Mouse (Mus musculus) lung, embryonic 15.5 days (tissue): Measurements from ENCODE around the gene Cd164l2. TPM values are rescaled to one million over a fixed set of nuclear protein-coding genes. Genes with fewer than 3 reads are reported as not detected.

Source experiments
- ATAC-seq: fragments of 200-750 bp; cut with Nextera tagmentation; 2 replicates; pipeline ENCODE4 v1.8.0; 2017; ENCODE audit warnings: moderate number of reproducible peaks, borderline replicate concordance; ENCODE audit not compliant: low FRiP score, low TSS enrichment; ENCODE audit errors: extremely low read depth
- H3K27ac ChIP-seq: fragments of 300-500 bp; sonication (generic); 2 replicates; pipeline ENCODE4 v1.5.1; 2015; ENCODE audit warnings: moderate library complexity, mild to moderate bottlenecking, inconsistent platforms
- H3K27me3 ChIP-seq: fragments of 300-500 bp; sonication (generic); 2 replicates; pipeline ENCODE4 v1.6.1; 2015; ENCODE audit warnings: inconsistent platforms
- H3K36me3 ChIP-seq: fragments of 300-500 bp; sonication (generic); 2 replicates; pipeline ENCODE4 v1.6.1; 2015; ENCODE audit warnings: inconsistent platforms
- H3K4me1 ChIP-seq: fragments of 300-500 bp; sonication (generic); 2 replicates; pipeline ENCODE4 v1.6.1; 2015; ENCODE audit warnings: inconsistent platforms
- H3K4me2 ChIP-seq: fragments of 300-500 bp; sonication (generic); 2 replicates; pipeline ENCODE4 v1.6.1; 2015; ENCODE audit warnings: inconsistent platforms, mild to moderate bottlenecking, moderate library complexity
- H3K4me3 ChIP-seq: fragments of 300-500 bp; sonication (generic); 2 replicates; pipeline ENCODE4 v1.5.1; 2015; ENCODE audit warnings: mild to moderate bottlenecking, inconsistent platforms
- H3K9ac ChIP-seq: fragments of 300-500 bp; sonication (generic); 2 replicates; pipeline ENCODE4 v1.6.1; 2015; ENCODE audit warnings: inconsistent platforms
- H3K9me3 ChIP-seq: fragments of 300-500 bp; sonication (generic); 2 replicates; pipeline ENCODE4 v1.6.1; 2016; ENCODE audit warnings: inconsistent platforms
- WGBS: fragments of 180-500 bp; shearing (Covaris S2); methylation state at CpG from one replicate; pipeline ENCODE4 v1.1.7; 2015; 5-methylcytosine and 5-hydroxymethylcytosine counted together
- microRNA-seq: library from miRNA; unstranded; fragments of <30 nt; microRNA quantifications from one replicate; pipeline ENCODE4, GENCODE M21; 2016
- polyA plus RNA-seq: library from polyadenylated mRNA; unstranded; fragments of >200 nt; fragmentation: Nextera tagmentation; extraction: Ambion mirVana; gene quantifications from 2 replicates; pipeline ENCODE4 v1.2.1, GENCODE M21; 2015

The Cd164l2 gene
- polyA plus RNA-seq, 1 experiment from 2014 or later, result 8.2 TPM

DNA sequence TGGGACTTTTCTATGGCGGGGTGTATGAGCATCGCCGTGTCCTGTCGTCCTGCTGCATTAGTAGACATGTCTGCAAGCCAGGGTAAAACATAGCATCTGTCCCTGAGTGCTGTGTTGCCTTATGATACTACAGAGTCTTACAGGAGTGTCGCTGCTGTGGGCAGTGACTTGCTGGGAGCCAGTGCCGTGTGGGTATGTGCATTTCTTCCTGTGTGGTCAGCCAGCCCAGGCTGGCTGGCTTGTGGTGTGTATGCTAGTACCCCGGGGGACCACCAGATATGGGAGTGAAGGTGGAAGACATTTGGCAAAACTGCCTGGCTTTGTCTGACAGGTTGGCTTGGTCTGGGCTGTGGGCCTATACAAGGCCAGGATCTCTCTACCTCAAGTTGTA lies 50.4 kb downstream of the Cd164l2 start:
- no peak overlapping the region for H3K4me2 ChIP-seq
- ATAC-seq, result no peak
- H3K9ac ChIP-seq, result no peak overlapping the region
- WGBS, result 60% methylated on average over 7 of the region's 7 CpGs
- no peak overlapping the region for H3K27ac ChIP-seq
- no peaks in the 10 kb centered on the region for H3K4me1 ChIP-seq
- H3K27me3 ChIP-seq, result peaks cover 3% of the 10 kb centered on the region
- no peak overlapping the region for H3K4me3 ChIP-seq
- no peaks in the 10 kb centered on the region for H3K9me3 ChIP-seq
- H3K36me3 ChIP-seq, result peaks cover 31% of the 10 kb centered on the region

DNA sequence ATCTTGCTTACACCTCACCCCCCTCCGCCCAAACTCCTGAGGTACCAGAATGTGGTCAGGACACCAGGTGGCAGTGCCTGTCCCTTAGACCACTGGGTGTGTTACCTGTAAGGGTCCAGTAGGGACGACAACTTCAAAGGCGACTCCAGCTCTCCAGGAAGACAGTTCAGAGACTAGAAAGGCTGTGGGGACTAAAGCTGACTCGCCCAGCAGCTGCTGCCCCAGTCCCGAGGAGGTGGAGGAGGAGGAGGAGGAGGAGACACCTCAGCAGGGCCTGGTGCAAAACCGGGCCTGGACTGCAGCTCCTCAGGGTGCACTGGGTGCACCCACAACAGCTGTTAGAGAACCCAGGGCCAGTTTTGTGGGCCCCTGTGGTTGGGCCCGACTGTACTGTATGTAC lies 51.0 kb downstream of the Cd164l2 start, which contains the start of gene Sytl1:
Gene Sytl1 (minus strand): TSS at position 232 of the 400 bp plus-strand sequence.
- no peak within 1 kb of the TSS for H3K4me3 ChIP-seq
- H3K27ac ChIP-seq, result no peak within 1 kb of the TSS
- 32% methylated on average over 7 of the region's 7 CpGs for WGBS
- peaks cover 36% of the 10 kb centered on the region for H3K36me3 ChIP-seq
- H3K4me1 ChIP-seq, result no peaks in the 10 kb centered on the region
- no peak for ATAC-seq
- H3K9me3 ChIP-seq, result no peaks in the 10 kb centered on the region
- no peaks in the 10 kb centered on the region; the same call in 1 of the 2 replicates for H3K27me3 ChIP-seq
- no peak within 1 kb of the TSS for H3K4me2 ChIP-seq
- H3K9ac ChIP-seq, result no peak within 1 kb of the TSS

DNA sequence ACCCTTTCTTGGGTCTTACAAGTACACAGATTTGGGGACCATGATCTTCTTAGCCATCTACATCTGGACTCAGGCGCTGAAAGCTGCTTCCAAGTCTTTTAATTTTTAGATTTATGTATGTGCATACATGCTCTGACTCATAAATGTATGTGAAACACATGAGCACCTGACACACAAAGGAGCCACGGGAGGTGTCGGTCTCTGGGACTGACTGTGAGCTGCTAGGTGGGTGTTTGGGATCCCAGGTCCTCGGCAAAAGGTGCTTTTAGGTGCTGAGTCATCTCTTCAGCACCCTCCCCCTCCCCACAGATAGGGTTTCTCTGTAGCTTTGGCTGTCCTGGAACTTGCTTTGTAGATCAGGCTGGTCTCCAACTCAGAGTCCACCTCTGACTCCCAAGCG lies 51.8 kb downstream of the Cd164l2 start:
- WGBS, result 87% methylated on average over 5 of the region's 5 CpGs
- no peak overlapping the region for H3K27ac ChIP-seq
- ATAC-seq, result no peak
- H3K9ac ChIP-seq, result no peak overlapping the region
- no peaks in the 10 kb centered on the region for H3K9me3 ChIP-seq
- H3K4me2 ChIP-seq, result no peak overlapping the region
- peaks cover 45% of the 10 kb centered on the region for H3K36me3 ChIP-seq
- no peaks in the 10 kb centered on the region for H3K4me1 ChIP-seq
- H3K4me3 ChIP-seq, result no peak overlapping the region
- H3K27me3 ChIP-seq, result no peaks in the 10 kb centered on the region

DNA sequence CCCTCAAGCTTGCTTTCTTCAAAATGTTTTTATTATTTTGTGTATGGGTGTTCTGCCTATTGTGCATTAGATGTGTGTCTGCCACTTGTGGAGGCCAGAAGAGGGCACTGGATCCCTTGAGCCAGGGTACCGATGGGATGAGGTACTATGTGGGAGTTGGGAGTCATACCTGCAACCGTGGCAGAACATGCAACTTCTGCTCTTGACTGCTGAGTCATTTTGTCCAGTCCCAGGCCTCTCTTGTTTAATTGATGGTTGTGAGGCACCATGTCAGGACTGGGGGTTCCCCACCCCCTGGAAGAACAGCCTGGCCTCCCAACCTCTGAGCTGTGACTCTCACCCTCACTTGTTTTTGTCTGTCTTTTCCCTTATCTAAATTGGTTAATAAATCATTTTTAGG lies 52.6 kb downstream of the Cd164l2 start:
- H3K4me1 ChIP-seq, result no peaks in the 10 kb centered on the region
- no peak overlapping the region for H3K4me3 ChIP-seq
- ATAC-seq, result no peak
- no peaks in the 10 kb centered on the region for H3K9me3 ChIP-seq
- WGBS, result 98% methylated on average over 2 of the region's 2 CpGs
- no peaks in the 10 kb centered on the region for H3K27me3 ChIP-seq
- H3K36me3 ChIP-seq, result peaks cover 53% of the 10 kb centered on the region
- no peak overlapping the region for H3K9ac ChIP-seq
- no peak overlapping the region for H3K4me2 ChIP-seq
- no peak overlapping the region for H3K27ac ChIP-seq

DNA sequence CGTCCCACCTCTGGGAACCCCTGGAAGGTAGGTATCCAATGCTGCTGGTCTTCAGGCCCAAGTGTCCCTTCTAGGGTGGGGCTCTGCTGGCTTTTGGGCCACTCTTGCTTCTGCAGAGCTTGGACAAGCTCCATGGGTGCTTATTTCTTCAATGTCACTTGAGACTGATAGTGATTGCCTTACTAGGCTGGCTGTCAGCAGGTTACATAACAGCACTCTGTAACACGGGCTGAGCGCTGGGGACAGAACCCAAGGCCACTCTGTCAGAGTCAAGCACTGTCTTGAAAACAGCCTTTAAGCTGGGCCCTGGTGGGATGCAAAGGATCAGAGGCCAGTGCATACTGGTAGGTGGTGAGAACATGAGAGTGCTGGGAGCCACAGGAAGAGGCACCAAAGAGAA lies 53.4 kb downstream of the Cd164l2 start:
- no peak for ATAC-seq
- no peaks in the 10 kb centered on the region for H3K9me3 ChIP-seq
- no peak overlapping the region for H3K4me2 ChIP-seq
- H3K4me3 ChIP-seq, result no peak overlapping the region
- WGBS, result 86% methylated on average over 3 of the region's 3 CpGs
- H3K4me1 ChIP-seq, result no peaks in the 10 kb centered on the region
- peaks cover 56% of the 10 kb centered on the region for H3K36me3 ChIP-seq
- no peak overlapping the region for H3K9ac ChIP-seq
- no peaks in the 10 kb centered on the region for H3K27me3 ChIP-seq
- H3K27ac ChIP-seq, result no peak overlapping the region

DNA sequence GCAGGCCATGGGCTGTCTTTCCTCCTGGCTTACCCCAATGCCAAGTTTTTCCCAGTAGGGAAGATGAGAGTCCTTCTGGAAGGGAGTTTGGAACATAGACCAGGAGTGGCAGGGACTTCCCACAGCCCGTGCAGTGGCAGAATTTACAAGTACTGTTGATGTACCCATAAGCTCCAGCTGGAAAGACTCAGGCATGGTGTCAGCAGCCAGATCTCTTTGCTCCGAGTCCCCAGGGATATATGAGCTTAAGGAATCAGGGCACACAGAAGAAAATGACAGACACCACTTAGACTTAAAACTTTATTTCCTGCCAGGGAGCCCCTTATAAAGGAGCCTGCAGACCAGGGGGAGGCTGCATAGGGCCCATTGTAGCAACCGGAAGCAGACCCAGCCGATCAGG lies 53.8 kb downstream of the Cd164l2 start:
- WGBS, result 89% methylated on average over 4 of the region's 4 CpGs
- Histone ChIP-seq H3K4me2 (no peak overlapping the region), H3K36me3 (peaks cover 56% of the 10 kb centered on the region), H3K9ac (no peak overlapping the region), H3K27me3 (no peaks in the 10 kb centered on the region), H3K4me3 (no peak overlapping the region), H3K4me1 (no peaks in the 10 kb centered on the region), H3K27ac (no peak overlapping the region), H3K9me3 (no peaks in the 10 kb centered on the region)
- ATAC-seq, result no peak

DNA sequence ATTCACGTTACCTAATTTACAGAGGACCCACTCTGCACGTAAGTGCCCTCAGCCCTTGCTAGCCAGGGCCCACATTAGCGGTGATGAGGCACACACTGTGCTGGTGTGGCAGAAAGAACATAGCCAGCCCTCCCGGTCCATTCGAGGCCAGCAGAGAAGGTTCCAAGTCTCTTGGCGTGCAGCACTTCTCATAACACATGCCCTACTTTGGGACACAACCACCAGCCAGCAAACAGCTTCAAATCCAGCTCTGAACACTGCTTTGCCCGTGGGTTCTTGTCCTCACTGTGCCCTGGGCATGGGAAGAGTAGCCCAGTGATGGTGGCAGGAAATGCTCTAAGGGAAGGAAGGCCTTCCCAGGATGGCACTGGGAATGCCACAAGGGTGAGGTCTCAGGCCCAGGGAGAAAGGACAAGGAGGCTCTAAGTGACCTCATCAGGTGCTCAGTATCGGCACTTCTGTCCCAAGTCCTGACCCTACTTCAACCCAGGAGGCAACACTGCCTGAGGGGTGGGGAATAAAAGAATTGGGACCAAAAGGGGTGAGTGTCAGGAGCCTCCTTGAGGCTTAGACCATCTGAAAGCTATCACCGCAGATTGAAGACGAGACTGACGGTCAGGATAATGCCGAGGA lies 54.4 kb downstream of the Cd164l2 start:
- ATAC-seq, result no peak
- WGBS, result 92% methylated on average over 12 of the region's 12 CpGs
- Histone ChIP-seq H3K36me3 (peaks cover 56% of the 10 kb centered on the region), H3K4me3 (no peak overlapping the region), H3K4me1 (no peaks in the 10 kb centered on the region), H3K9ac (no peak overlapping the region), H3K27ac (no peak overlapping the region), H3K9me3 (no peaks in the 10 kb centered on the region), H3K27me3 (no peaks in the 10 kb centered on the region), H3K4me2 (no peak overlapping the region)

DNA sequence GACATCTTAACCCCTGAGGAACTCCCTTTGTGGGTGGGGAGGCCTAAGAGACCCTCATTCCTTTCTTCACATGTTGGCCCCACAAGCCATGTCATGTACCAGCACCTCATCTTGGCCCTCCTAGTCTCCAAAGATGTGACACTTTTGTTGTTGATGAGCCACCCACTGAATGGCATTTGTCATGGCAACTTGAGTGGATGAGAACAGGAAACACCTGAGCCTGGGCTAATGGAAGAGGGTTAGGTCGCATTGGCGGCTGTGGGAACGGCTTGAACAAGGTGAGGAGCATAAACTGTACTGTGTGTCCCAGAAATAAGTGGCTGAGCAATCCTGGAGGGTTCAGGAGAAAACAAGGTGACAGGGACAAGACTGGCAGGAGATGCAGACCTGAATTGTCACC lies 57.0 kb downstream of the Cd164l2 start:
- WGBS, result 82% methylated on average over 3 of the region's 3 CpGs
- Histone ChIP-seq H3K27ac (no peak overlapping the region), H3K4me3 (no peak overlapping the region), H3K4me1 (no peaks in the 10 kb centered on the region), H3K4me2 (no peak overlapping the region), H3K27me3 (no peaks in the 10 kb centered on the region), H3K36me3 (peaks cover 56% of the 10 kb centered on the region), H3K9me3 (no peaks in the 10 kb centered on the region), H3K9ac (no peak overlapping the region)
- ATAC-seq, result no peak

DNA sequence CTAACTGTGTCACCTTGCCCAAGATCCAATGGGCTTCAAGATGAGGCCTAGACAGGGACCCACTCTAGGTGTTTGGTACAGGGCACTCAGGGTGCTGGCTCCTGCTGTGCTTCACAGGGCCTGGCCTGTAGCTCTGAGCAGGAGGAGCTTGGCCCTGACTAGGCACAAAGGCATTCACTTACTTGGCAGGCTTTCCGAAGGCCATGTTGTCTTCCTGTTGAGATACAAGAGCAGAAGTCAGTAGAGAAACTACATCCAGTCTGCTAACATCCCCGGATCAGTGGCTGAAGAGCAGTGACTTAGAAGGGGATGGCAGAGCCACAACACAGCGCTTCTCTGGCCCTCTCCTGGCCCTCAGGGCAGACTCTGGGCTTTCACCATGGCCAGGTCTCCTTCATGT lies 57.7 kb downstream of the Cd164l2 start:
- peaks cover 51% of the 10 kb centered on the region for H3K36me3 ChIP-seq
- no peaks in the 10 kb centered on the region for H3K4me1 ChIP-seq
- H3K4me3 ChIP-seq, result no peak overlapping the region
- H3K27me3 ChIP-seq, result no peaks in the 10 kb centered on the region
- no peak overlapping the region for H3K9ac ChIP-seq
- no peak overlapping the region for H3K4me2 ChIP-seq
- 85% methylated on average over 3 of the region's 3 CpGs for WGBS
- ATAC-seq, result no peak
- H3K9me3 ChIP-seq, result no peaks in the 10 kb centered on the region
- no peak overlapping the region for H3K27ac ChIP-seq

DNA sequence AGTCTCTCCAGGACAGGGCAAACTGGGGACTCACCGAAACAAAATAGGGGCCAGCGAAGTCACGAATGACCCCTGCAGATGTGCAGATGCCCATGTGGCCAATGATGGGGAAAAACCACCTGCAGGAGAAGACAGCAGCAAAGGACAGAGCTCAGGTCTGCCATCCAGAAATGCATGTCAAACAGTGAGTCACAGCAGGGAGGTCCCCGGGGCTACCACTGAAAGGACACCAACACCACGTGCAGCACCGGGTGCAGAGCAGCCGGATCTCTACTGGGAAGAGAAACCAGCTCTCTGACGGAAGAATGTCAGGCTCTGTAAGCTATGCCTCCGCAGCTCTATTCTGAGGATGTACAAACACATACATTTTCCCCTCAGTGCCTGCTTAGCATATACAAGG lies 59.0 kb downstream of the Cd164l2 start:
- 89% methylated on average over 9 of the region's 9 CpGs for WGBS
- peaks cover 4% of the 10 kb centered on the region; the same call in 1 of the 2 replicates for H3K4me1 ChIP-seq
- no peak overlapping the region for H3K4me3 ChIP-seq
- ATAC-seq, result no peak
- H3K9ac ChIP-seq, result no peak overlapping the region
- no peaks in the 10 kb centered on the region for H3K27me3 ChIP-seq
- no peak overlapping the region for H3K27ac ChIP-seq
- H3K9me3 ChIP-seq, result no peaks in the 10 kb centered on the region
- no peak overlapping the region for H3K4me2 ChIP-seq
- peaks cover 39% of the 10 kb centered on the region for H3K36me3 ChIP-seq

Small RNA genes within 50 kb of the gene (microRNA-seq; reads per million reads assigned to microRNA genes)
- gene Mir7017, result 1.3 reads per million

Other genes starting within 250 kb of the Cd164l2 start
- 0.69 and 0.74 TPM in 2 replicates for gene Fgr, start 238.0 kb upstream of the Cd164l2 start, polyA plus RNA-seq
- 8.5 and 10.5 TPM in 2 replicates for gene Ahdc1, start 200.9 kb upstream of the Cd164l2 start, polyA plus RNA-seq
- gene Wasf2, start 81.6 kb upstream of the Cd164l2 start, polyA plus RNA-seq, result 120 and 136 TPM in 2 replicates
- 0.10 TPM in 1 of 2 replicates, not detected in the other for gene Gpr3, start 405 bp downstream of the Cd164l2 start, polyA plus RNA-seq
- gene Map3k6, start 28.7 kb downstream of the Cd164l2 start, polyA plus RNA-seq, result 3.0 and 3.1 TPM in 2 replicates
- gene Sytl1, start 51.0 kb downstream of the Cd164l2 start, polyA plus RNA-seq, result 1.1 and 2.1 TPM in 2 replicates
- 79.8 and 81.9 TPM in 2 replicates for gene Tmem222, start 65.7 kb downstream of the Cd164l2 start, polyA plus RNA-seq
- gene Wdtc1, start 141.3 kb downstream of the Cd164l2 start, polyA plus RNA-seq, result 10.8 and 11.2 TPM in 2 replicates
- 7.6 and 8.3 TPM in 2 replicates for gene Slc9a1, start 157.6 kb downstream of the Cd164l2 start, polyA plus RNA-seq